Mouse (Mus musculus) C2C12 (cell line): ENCODE results near the gene Csdc2.

ENCODE experiments used
- CEBPB ChIP-seq: IDR thresholded peaks from one replicate; pipeline ENCODE4 v1.6.1; 2011; ENCODE audit warnings: low read depth, mild to moderate bottlenecking, control low read depth, moderate library complexity
- CTCF ChIP-seq: IDR thresholded peaks from one replicate; pipeline ENCODE4 v1.5.1; 2011; ENCODE audit not compliant: control insufficient read depth, insufficient read depth, insufficient read length
- MAX ChIP-seq: IDR thresholded peaks from one replicate; pipeline ENCODE4 v1.6.1; 2011; ENCODE audit warnings: mild to moderate bottlenecking, control low read depth
- MYOD1 ChIP-seq: IDR thresholded peaks from one replicate; pipeline ENCODE4 v1.6.1; 2011; ENCODE audit warnings: low read depth; ENCODE audit not compliant: control insufficient read depth, insufficient read length
- MYOG ChIP-seq: IDR thresholded peaks from one replicate; pipeline ENCODE4 v1.6.1; 2011; ENCODE audit not compliant: control insufficient read depth, insufficient read length; ENCODE audit errors: extremely low read depth
- USF1 ChIP-seq: IDR thresholded peaks from one replicate; pipeline ENCODE4 v1.6.1; 2011; ENCODE audit warnings: low read depth, mild to moderate bottlenecking, control low read depth, moderate library complexity

- TF ChIP-seq USF1, result no peak
- no peak for TF ChIP-seq CTCF
- TF ChIP-seq CEBPB, result no peak
- TF ChIP-seq MAX, result no peak
- no peak for TF ChIP-seq MYOD1
- TF ChIP-seq MYOG, result no peak
Measured at GRCm38 (mm10) chr15:81924933-81925332, 11.6 kb upstream of the Csdc2 start.
